Mouse (Mus musculus) thymus, postnatal 36 days (tissue): ENCODE measurements around the gene Zbp1.

Source experiments
- DNase-seq, 2 experiments: peaks; one replicate each; pipeline ENCODE4 v3.0.0; 2022; ENCODE audit warnings: mixed read lengths in 2 of 2

Zbp1 gene

GRCm38 (mm10) chr2:173246688-173247087, 28.0 kb upstream of the Zbp1 start:
- DNase-seq = no peak

- DNase-seq = no peak
These were observed 26.5 kb upstream of the Zbp1 start for GRCm38 (mm10) chr2:173245258-173245657.

- no peak for DNase-seq
These were observed 25.4 kb upstream of the Zbp1 start for GRCm38 (mm10) chr2:173244108-173244507.

- DNase-seq = no peak
These were observed 24.9 kb upstream of the Zbp1 start for GRCm38 (mm10) chr2:173243616-173244015.

GRCm38 (mm10) chr2:173242874-173243273, 24.2 kb upstream of the Zbp1 start:
- no peak for DNase-seq

GRCm38 (mm10) chr2:173240738-173241137, 22.0 kb upstream of the Zbp1 start:
- no peak for DNase-seq

GRCm38 (mm10) chr2:173238522-173238921, 19.8 kb upstream of the Zbp1 start:
- no peak for DNase-seq

- DNase-seq = no peak
These were observed 17.0 kb upstream of the Zbp1 start for GRCm38 (mm10) chr2:173235435-173236332.

GRCm38 (mm10) chr2:173232766-173233099, 14.0 kb upstream of the Zbp1 start:
- DNase-seq = no peak

- DNase-seq = no peak
These were observed 13.5 kb upstream of the Zbp1 start for GRCm38 (mm10) chr2:173232065-173232765.

- DNase-seq = peak; percentile 94 to 97
These were observed 11.0 kb upstream of the Zbp1 start for GRCm38 (mm10) chr2:173229578-173230224.

GRCm38 (mm10) chr2:173228567-173228966, 9.8 kb upstream of the Zbp1 start:
- DNase-seq = no peak

- DNase-seq = no peak
These were observed 8.1 kb upstream of the Zbp1 start for GRCm38 (mm10) chr2:173226792-173227191.

GRCm38 (mm10) chr2:173225906-173226305, 7.2 kb upstream of the Zbp1 start:
- no peak for DNase-seq

- DNase-seq = no peak
These were observed 6.1 kb upstream of the Zbp1 start for GRCm38 (mm10) chr2:173224832-173225231.

GRCm38 (mm10) chr2:173224097-173224496, 5.4 kb upstream of the Zbp1 start:
- DNase-seq = no peak

- no peak for DNase-seq
These were observed 4.8 kb upstream of the Zbp1 start for GRCm38 (mm10) chr2:173223496-173223895.

- peak in 1 of 2 experiments; percentile 5 for DNase-seq
These were observed 2.0 kb upstream of the Zbp1 start for GRCm38 (mm10) chr2:173220754-173221153.

- peak; percentile 51 to 54 for DNase-seq
These were observed 682 bp upstream of the Zbp1 start for GRCm38 (mm10) chr2:173219256-173219954.

GRCm38 (mm10) chr2:173217763-173218258, 912 bp downstream of the Zbp1 start:
- DNase-seq = peak; percentile 1 to 5

GRCm38 (mm10) chr2:173217246-173217645, 1.5 kb downstream of the Zbp1 start:
- DNase-seq = peak; percentile 2 to 8

- peak; percentile 25 to 30 for DNase-seq
These were observed 1.9 kb downstream of the Zbp1 start for GRCm38 (mm10) chr2:173216840-173217239.

- peak; percentile 0 to 1 for DNase-seq
These were observed 6.5 kb downstream of the Zbp1 start for GRCm38 (mm10) chr2:173212227-173212626.
